ENCODE assay signal across 9 mouse cellular contexts in the genomic region with DNA sequence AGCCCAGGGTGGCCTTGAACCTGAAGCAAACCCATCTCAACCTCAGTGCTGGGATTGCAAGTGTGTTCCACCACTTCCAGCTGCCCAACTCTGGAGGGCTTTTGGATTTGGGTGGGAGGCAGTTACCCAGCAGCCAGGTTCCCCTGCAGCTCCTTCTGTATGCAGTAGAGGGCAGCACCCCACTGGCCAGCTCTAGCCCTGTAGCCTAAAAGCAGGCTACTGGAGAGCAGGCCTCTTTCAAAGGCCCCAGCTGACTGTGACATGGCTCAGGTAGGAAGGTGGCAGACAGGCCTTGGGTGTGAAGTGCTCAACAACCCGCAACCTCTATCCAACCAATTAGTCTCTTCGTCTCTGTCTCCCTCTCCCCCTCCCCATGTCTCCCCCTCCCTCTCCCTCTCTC. TPM values are rescaled to one million over a fixed set of nuclear protein-coding genes. Genes with fewer than 3 reads are reported as not detected.
DNase-seq lines count a peak whose midpoint lies in the region; ATAC-seq lines count a peak whose summit lies in the region.
"Had no signal": no experiment of that assay in that cellular context is flagged by ENCODE, and none has a peak within 500 bp of the region (broad histone marks: within the 10 kb centered on the region; RNA-seq: fewer than 3 reads in every experiment).

No protein-coding gene starts in this region.

- peaks cover 53% of the 10 kb centered on the region for H3K36me3 ChIP-seq in forebrain, embryonic 13.5 days (ENCODE audit: poor library complexity, severe bottlenecking)
- H3K36me3 ChIP-seq in hindbrain, embryonic 12.5 days: peaks cover 40% of the 10 kb centered on the region

- DNase-seq in MEL-GATA-1-ER (ENCODE audit: extremely low read depth, low read depth): peak; percentile 16
- DNase-seq in adrenal gland, postnatal 4 days (ENCODE audit: low spot score in 2 of 2): peak; percentile 28 to 34
- DNase-seq in layer of hippocampus, postnatal 25 days (ENCODE audit: extremely low spot score in 1 of 2, low spot score in 1 of 2): peak; percentile 26 to 61
- DNase-seq in lung, postnatal 25 days (ENCODE audit: low spot score): peak; percentile 57
- DNase-seq in retina, embryonic 14.5 days (ENCODE audit: low spot score): peak; percentile 81
- peak; percentile 80 for DNase-seq in thymus, postnatal 4 days

- no peak overlapping the region for H3K27ac ChIP-seq in forebrain, embryonic 13.5 days
- H3K27ac ChIP-seq in hindbrain, embryonic 12.5 days: no peak overlapping the region
- H3K27ac ChIP-seq: liver, embryonic 15.5 days had no signal

- H3K4me3 ChIP-seq in forebrain, embryonic 13.5 days: no peak overlapping the region
- no peak overlapping the region for H3K4me3 ChIP-seq in hindbrain, embryonic 12.5 days
- H3K4me3 ChIP-seq: liver, embryonic 15.5 days had no signal

- peak; percentile 55 for ATAC-seq in forebrain, embryonic 13.5 days
- ATAC-seq in hindbrain, embryonic 12.5 days (ENCODE audit: low FRiP score): peak; percentile 76

- no peaks in the 10 kb centered on the region for H3K4me1 ChIP-seq in forebrain, embryonic 13.5 days
- no peaks in the 10 kb centered on the region for H3K4me1 ChIP-seq in hindbrain, embryonic 12.5 days

- no peaks in the 10 kb centered on the region for H3K27me3 ChIP-seq in forebrain, embryonic 13.5 days
- H3K27me3 ChIP-seq in hindbrain, embryonic 12.5 days: no peaks in the 10 kb centered on the region
- H3K27me3 ChIP-seq: liver, embryonic 15.5 days had no signal

- WGBS in forebrain, embryonic 13.5 days: 79% methylated on average over 2 of the region's 2 CpGs
- WGBS in hindbrain, embryonic 12.5 days: 70% methylated on average over 2 of the region's 2 CpGs

- H3K9me3 ChIP-seq in forebrain, embryonic 13.5 days (replicated peaks): no peaks in the 10 kb centered on the region
- no peaks in the 10 kb centered on the region for H3K9me3 ChIP-seq in hindbrain, embryonic 12.5 days (replicated peaks)
- H3K9me3 ChIP-seq: liver, embryonic 15.5 days had no signal

- no peak overlapping the region for H3K9ac ChIP-seq in forebrain, embryonic 13.5 days
- no peak overlapping the region for H3K9ac ChIP-seq in hindbrain, embryonic 12.5 days
- H3K9ac ChIP-seq: liver, embryonic 15.5 days had no signal

- H3K4me2 ChIP-seq in forebrain, embryonic 13.5 days: no peak overlapping the region
- H3K4me2 ChIP-seq in hindbrain, embryonic 12.5 days (replicated peaks): no peak overlapping the region
- H3K4me2 ChIP-seq: liver, embryonic 15.5 days had no signal

RNA-seq across cellular contexts. Expression of a gene that starts 9.2 kb away (rescaled TPM):
- 10 to 100 TPM; 11.0 to 11.9 TPM for total RNA-seq in adrenal gland, postnatal 4 days (2021)
- polyA plus RNA-seq in forebrain, embryonic 13.5 days (2015; fragmentation: Nextera tagmentation; extraction: Ambion mirVana): 10.6 and 12.3 TPM in 2 replicates
- polyA plus RNA-seq in hindbrain, embryonic 12.5 days (2016; fragmentation: Nextera tagmentation; extraction: Ambion mirVana): 11.8 and 12.7 TPM in 2 replicates
- total RNA-seq in layer of hippocampus, postnatal 25 days (2021): 10 to 100 TPM in 1 of 2 experiments, 1 to 10 TPM in 1; 9.8 to 11.4 TPM

RNA-seq across cellular contexts. Expression of a gene that starts 9.3 kb away (rescaled TPM):
- total RNA-seq in adrenal gland, postnatal 4 days (2021): 10 to 100 TPM; 70.8 to 71.9 TPM
- polyA plus RNA-seq in forebrain, embryonic 13.5 days (2015; fragmentation: Nextera tagmentation; extraction: Ambion mirVana): 127 and 133 TPM in 2 replicates
- polyA plus RNA-seq in hindbrain, embryonic 12.5 days (2016; fragmentation: Nextera tagmentation; extraction: Ambion mirVana): 110 and 114 TPM in 2 replicates
- total RNA-seq in layer of hippocampus, postnatal 25 days (2021): 10 to 100 TPM; 52.4 to 56.2 TPM

RNA-seq across cellular contexts. Expression of a gene that starts 30.1 kb away (rescaled TPM):
- total RNA-seq in adrenal gland, postnatal 4 days (2021): 100 to 1,000 TPM; 225 to 242 TPM
- 11.0 and 12.2 TPM in 2 replicates for polyA plus RNA-seq in forebrain, embryonic 13.5 days (2015; fragmentation: Nextera tagmentation; extraction: Ambion mirVana)
- polyA plus RNA-seq in hindbrain, embryonic 12.5 days (2016; fragmentation: Nextera tagmentation; extraction: Ambion mirVana): 13.2 and 14.0 TPM in 2 replicates
- total RNA-seq in layer of hippocampus, postnatal 25 days (2021): 10 to 100 TPM; 25.6 to 27.0 TPM

Comparison
In these comparisons a context has a peak if more than half of its experiments do, and no peak if none do; other contexts are left out.
1. DNase-seq: peak in every context shown above with its lines; median percentile 81 in retina, embryonic 14.5 days; 80 in thymus, postnatal 4 days; 57 in lung, postnatal 25 days; 44 in layer of hippocampus, postnatal 25 days; 31 in adrenal gland, postnatal 4 days; 16 in MEL-GATA-1-ER.
2. RNA of a gene that starts 30.1 kb away (total RNA-seq): 225 to 242 TPM in adrenal gland, postnatal 4 days; 25.6 to 27.0 TPM in layer of hippocampus, postnatal 25 days; every median in the first group is over 4 times any median in the second.